Mouse (Mus musculus): ENCODE measurements around the gene Syne3.
A peak's percentile ranks its signal among the peaks of the same experiment; 100 is the strongest.

The Syne3 gene

DNA sequence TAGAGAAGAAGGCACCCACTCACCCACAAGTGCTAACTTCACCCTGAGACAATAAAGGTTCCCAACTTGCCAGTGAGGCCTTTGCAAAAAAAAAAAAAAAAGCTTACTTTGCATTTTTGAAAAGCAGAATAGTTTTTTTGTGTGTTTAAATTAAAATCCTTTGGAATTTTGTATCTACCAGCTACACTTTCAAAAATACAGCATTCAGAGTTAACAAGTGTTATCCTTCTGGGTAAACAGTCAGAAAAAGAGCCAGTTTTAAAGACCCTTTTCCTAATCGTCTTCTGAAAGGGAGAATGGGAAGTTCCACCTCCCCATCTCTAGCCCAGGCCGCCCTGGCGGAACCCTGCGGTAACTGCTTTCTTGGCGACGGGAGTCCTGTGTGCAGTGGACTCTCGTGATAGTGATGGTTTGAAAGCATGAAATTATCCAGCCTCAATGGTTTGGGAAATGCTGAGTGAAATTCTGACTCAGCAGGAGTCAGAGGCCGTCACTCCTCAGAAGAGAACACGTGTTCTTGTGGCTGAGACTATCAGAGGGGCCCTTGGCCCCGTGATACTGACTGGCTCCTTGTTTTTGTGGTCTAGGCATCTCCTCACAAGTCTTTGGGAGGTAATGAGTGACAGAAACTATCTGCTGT is 16.5 kb upstream of the Syne3 start:
- no peak for DNase-seq (ENCODE audit: low read depth, low spot score)

DNA sequence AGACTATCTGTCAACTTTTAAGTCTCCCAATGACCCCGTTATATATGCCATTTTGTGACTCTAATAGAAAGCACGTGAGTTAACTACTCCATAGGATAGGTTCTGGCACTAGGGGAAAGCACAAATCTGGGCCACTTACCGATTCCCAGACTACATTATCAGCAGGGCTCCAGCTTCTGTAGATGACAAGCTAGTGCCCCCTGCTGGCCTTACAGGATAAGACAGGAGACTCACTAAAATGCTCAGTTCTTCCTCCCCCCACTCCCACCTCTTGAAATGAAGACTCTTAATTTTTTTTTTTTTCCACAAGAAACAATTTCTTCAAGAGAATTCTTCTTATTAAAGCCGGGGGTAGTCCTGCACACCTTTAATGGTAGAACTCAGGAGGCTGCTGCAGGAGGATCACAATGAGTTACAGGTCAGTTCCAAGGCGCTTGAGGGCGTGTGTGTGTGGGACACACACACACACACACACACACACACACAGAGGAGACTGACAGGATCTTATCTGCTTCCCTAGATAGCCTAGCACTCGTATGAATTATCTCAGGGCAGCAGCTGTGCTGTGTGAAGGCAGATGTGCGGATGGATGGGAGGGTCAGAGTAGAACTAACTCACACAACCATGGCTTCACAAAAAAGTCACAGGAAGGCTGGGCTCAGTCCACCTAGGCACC is 15.8 kb upstream of the Syne3 start:
- DNase-seq (ENCODE audit: low read depth, low spot score) = peak; percentile 86

DNA sequence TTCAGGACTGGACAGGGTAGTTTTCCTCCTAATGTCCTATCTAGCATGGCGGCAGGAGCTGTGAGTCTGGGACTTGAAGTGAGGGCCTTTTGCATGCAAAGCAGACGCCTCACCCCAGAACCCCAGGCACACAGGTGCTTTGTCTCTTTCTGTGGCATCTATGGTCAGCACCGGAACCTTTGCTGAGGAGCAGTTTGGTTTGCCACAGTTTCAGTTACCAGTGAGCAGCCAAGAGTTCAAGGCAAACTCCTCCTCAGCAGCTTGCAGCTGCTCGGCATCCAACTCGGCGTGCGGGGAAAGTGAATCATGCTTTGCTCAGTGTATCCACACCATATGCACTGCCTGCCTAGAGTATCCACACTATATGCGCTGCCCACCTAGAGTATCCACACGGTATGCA is 13.2 kb upstream of the Syne3 start:
- no peak for DNase-seq (ENCODE audit: low read depth, low spot score)

DNA sequence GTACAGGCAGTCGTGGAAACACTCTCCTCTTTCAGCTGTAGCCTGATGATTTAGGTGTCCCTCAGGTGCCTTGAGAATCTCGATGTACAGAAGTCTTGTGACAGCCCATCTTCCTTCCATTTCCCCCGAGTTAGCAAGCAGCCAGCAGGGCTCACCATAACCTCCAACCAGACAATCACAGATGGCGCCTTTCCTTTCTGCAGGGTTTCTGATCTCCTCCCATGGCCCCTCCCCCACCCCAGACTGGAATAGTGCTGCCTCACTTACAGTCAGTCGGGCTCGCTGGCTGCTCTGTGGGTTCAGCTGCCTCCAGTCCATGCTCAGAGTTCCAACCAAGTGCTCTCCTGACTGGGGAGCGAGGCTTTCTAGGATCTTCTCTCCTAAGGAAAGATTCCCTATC is 12.5 kb upstream of the Syne3 start:
- DNase-seq (ENCODE audit: low read depth, low spot score) = peak; percentile 88

DNA sequence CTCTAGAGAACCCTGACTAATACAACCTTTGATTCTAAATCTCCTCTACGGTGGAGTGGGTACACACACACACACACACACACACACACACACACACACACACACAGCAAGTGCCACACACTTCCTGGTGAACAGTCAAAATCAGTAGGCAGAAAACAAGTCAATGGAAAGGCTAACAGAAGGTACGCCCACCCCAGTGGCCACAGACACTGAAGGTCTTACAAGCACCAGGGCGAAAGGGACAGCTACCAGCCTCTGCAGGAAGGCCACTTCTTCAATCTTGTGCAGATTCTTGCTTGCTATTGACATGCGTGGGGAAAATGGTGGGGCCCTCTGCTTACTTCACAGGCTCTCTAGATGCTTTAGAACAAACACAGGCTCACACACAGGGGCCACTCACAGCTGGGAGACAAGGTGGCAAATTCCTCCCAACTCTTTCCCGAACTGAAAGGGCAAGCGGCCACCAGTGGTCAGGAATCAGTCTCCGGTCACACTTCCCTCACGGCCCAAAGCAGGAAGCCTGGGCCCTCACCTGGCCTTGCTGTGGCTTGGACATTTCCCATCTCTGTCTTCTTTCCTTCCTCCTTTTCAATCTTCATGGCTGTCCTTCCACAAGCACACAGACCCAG is 11.9 kb upstream of the Syne3 start:
- no peak for DNase-seq (ENCODE audit: low read depth, low spot score)

DNA sequence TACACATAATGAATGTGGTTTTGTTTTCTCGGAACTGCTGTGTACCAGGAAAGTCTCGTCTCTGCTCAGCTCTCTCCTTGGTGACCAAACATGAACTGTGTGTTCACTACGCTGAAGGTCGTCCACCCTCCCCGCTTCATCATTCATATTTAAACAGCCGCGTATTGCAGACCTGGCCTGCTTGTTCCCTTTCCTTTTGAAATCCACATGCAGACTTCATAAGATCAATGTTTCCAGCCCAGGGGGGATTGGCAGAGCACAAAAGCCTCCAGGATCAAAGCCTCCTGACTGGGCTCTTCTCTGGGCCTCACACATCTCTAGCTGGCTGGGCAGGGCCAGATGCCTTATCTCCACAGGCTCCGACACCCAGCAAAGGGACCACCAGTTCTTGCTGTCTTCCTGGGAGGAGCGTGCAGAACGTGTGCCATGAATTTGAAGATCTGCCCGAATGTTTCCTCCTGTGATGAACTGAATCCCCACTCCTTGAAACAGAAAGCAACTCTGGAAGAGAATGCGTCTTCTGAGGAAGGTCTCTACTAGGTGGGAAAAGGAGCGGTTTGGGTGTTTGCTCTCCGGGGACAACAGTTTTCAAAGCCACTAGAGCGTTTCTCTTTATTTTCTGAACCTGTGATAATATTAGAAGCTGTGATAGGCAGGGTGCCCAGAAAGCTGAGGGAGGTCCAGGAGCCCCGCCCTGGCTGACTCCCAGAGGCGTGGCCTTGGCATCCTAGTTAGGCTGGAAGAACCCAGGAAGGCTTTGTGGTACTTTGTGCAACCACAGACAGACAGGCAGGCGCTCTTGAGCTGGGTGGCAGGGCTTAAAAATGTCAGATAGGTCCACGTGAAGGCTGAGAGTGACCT is 10.0 kb upstream of the Syne3 start:
- DNase-seq (ENCODE audit: low read depth, low spot score) = peak; percentile 76

DNA sequence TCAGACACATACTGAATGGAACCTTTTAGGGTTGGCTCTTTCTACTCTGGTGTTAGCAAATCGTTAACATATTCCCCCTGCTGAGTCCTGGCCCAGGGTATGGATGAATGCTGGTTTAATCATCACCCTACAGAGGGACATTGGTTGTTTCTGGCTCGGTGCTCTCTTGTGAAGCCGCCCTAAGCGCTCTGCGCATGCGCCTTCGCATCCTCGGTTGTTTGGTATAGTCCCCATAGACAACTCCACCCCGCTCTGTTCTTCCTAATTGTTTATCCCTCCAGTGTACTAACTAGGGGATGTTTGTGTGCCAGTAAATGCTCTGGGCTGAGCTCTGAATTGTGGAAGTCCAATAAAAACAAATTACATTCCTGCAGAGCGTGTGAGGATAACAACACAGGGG is 7.0 kb upstream of the Syne3 start:
- no peak for DNase-seq (ENCODE audit: low read depth, low spot score)

DNA sequence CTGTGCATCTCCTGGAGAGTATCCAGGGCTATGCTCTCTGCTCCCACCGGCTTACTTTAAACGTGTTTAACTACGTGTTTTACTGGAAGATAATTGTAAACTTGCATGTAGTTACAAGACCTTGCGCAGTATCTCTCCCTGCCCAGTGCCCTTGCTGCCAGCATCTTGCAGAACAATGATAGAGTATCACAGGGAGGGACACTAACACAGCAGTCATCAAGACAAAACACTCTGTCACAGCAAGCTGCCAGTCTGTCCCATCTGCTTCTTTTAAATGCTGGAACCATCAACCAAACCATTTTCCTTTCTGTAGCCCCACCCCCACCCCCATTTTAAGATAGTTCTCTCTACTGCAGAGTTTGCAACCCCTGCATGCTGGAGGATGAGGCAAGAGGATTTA is 6.6 kb upstream of the Syne3 start:
- DNase-seq (ENCODE audit: low read depth, low spot score) = no peak

DNA sequence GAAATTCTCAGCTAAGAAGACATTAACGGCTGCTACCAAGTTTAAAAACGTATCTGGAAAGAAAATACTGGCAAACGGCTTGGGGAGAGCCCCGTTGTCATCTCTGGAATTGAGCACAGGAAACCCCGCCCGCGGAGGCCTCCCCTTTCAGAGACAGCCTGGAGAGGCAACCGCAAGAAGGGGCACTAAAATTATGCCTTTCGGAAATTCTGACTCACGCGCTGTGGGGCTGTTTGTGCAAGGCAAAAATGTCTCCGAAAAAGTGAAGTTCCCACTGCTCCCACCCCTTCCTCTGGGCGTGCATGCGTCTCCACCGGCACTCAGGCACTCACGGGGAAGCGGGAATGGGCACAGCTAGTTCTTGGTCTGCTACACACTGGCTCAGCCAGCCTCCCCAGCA is 3.5 kb upstream of the Syne3 start:
- DNase-seq (ENCODE audit: low read depth, low spot score) = no peak

DNA sequence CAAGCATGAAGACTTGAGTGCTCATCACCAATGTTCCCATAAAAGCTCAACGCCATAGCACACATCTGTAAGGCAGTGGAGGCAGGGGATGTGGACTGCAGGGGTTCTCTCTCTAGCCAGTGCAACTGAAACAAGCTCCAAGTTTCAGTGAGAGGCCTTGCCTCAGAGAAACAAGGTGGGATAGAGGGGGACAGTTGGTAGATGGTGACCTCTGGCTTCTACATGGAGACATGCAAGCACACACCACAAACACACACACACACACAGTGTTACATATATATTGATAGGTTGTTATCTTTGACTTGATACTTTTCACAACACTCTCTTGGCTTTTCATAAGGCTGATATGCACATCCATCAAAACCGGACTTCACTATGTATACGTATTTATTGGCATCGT is 2.7 kb upstream of the Syne3 start:
- DNase-seq (ENCODE audit: low read depth, low spot score) = no peak

DNA sequence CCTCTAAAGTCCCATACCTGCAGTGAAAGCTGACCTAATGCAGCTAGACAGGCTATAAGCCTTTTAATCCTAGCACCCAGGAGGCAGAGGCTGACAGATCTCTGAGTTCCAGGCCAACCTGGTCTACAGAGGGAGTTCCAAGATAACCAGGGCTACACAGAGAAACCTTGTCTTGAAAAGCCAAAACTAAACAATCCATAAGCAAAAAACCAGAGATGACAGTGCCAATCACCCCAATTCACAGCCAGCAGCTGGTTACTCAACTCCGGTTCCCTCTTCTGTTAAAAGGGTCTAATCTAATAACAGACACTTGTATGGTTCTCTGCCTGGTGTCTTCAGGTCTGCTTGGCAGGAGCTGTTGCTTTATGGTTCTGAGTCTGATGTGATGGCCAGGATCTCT is 2.0 kb upstream of the Syne3 start:
- DNase-seq (ENCODE audit: low read depth, low spot score) = no peak

DNA sequence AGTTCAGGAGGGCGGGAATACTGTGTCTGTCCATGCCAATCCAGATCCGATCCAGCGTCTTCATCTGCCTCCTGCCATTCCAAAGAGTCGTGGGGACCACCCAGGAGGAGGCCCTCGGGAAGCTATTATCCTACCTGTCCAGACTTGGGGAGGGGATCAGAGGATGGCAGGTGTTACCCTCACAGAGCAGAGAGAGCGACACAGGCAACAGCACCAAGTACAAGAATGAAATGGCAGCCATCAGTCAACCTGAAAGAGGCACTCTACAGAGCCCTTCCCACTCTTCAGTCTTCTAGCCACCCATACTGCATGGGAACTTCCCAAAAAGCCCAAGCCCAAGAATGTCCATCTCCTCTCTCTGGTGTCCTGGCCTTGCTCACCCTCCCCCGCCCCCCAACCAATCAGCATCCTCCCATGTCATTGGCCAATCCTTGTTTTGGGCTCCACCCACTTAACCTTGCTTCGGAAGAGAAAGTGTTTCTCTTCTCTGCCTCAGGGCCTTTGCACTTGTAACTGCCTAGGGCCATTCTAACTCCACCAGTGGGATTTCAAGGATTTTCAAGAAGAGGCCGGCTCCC is 693 bp upstream of the Syne3 start:
- DNase-seq (ENCODE audit: low read depth, low spot score) = peak; percentile 84

DNA sequence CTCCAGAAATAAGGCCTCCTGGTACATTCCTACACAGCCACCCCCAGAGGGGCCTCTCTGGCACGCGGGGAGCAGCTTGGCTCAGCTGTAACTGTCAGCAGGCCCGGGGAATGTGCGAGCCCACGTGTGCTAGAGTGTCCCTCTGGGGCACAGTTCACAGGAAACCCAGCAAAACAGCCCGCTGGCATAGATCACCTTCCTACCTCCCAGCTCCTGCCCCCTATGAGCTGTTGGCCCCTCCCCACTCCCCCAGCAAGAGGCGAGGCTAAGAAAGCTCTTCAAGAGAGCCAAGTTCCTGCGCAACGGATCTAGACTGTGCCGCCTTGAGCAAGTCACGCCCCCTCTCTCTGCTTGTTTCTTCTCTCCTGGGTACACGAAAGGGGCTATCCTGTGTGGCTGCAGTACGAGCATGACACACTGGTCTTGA is 844 bp downstream of the Syne3 start:
- DNase-seq (ENCODE audit: low read depth, low spot score) = peak; percentile 72

DNA sequence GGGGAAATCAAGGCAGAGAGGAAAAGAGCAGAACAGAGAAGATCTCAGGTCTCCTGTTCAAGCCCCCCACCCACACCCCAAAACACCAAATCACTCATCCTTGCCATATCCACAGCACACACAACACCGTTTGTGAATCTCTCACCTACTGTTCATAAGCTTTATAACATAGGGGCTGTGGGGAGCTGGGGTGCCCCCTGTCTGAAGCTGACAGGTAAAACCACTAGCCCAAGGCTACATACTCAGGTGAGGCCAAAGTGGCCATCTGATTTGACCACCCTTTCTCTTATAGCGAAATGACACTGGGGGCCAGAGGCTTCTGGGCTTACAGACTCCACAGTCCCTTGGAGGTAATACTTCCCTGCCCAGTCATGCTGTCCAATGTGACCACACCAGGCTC is 1.5 kb downstream of the Syne3 start:
- no peak for DNase-seq (ENCODE audit: low read depth, low spot score)

DNA sequence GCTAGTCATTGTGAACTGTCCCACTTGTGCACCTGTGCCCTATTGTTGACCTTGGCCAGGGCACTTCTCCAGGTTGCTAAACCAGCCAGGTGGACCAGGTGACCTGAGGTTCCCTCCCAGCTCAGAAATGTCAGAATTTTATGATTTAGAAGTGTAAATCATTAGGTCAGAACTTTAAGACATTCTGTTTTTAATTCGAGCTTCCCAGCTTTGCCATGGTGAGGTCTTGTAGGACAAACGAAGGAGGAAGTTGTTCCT is 4.0 kb downstream of the Syne3 start:
- DNase-seq (ENCODE audit: low read depth, low spot score) = no peak

DNA sequence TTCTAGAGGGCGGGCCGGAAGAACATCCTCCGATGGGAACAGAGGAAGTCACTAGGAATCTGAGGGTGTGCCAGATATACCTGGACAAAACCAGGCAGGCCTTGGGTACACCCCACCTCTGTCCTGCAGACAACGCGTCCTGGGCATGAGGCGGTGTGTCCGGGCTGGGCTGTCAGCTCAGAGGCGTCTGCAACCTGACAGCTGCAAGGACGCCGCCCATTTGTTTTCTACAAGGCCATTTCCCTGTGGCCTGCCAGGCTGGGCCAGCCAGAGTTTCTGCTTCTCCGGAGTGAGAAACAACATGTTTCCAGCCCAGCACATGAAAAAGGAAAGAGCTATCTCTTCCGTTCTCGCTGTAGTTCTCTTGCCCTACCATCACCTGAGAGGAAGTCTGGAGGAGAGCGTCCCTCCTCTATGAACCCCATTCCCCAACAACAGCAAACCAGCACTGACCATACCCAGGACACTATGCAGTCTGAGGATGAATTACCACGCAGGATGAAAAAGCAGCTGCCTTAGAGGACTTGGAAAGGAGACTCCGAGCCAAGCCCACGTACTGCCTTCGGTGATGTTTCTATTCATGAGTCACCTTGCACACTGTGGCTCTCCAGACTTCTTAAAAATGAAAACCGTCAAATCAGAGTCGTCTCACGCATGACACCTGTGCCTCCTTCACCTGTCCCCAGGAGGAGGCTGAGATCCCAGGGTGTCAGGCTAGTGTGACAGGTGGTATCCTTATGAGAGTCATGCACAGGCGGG is 4.5 kb downstream of the Syne3 start:
- no peak for DNase-seq (ENCODE audit: low read depth, low spot score)

DNA sequence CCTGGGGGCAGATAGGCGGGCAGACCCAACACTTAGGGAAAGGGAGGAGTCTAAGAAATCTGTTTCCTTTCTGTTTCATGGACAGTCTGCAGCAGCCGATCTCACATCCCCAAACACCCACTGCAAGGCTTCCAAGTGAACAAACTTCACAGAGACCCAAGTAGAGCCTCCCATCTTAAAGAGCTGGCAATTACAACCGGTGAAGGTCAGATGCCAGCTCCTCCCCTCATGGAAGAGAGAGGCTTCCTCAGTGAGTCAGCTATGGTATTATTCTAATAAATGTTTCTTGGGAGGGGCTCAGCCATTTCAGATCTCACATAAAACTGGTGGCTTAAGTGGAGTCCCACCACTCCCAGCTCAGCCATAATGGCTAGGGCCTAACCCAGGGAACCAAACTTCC is 5.9 kb downstream of the Syne3 start:
- no peak for DNase-seq (ENCODE audit: low read depth, low spot score)

DNA sequence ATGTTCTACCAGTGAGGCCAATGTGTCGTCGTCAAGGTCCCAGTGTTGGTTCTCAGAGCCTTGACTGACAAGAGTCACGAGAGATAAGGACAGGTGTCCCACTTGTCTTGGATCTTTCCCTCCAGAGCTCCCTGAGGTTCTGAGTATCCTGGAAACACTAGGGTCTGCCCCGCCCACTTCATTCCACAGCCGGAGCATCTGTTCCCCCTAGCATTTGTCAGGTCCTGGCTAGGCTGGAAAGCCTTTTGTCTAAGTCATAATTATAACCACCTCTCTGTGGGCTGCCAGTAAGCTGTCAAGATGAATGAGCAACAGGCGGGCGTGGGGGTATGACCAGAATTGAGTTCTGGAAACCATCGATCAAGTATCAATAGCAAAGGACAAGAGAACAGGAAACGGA is 6.5 kb downstream of the Syne3 start:
- peak; percentile 51 for DNase-seq (ENCODE audit: low read depth, low spot score)

DNA sequence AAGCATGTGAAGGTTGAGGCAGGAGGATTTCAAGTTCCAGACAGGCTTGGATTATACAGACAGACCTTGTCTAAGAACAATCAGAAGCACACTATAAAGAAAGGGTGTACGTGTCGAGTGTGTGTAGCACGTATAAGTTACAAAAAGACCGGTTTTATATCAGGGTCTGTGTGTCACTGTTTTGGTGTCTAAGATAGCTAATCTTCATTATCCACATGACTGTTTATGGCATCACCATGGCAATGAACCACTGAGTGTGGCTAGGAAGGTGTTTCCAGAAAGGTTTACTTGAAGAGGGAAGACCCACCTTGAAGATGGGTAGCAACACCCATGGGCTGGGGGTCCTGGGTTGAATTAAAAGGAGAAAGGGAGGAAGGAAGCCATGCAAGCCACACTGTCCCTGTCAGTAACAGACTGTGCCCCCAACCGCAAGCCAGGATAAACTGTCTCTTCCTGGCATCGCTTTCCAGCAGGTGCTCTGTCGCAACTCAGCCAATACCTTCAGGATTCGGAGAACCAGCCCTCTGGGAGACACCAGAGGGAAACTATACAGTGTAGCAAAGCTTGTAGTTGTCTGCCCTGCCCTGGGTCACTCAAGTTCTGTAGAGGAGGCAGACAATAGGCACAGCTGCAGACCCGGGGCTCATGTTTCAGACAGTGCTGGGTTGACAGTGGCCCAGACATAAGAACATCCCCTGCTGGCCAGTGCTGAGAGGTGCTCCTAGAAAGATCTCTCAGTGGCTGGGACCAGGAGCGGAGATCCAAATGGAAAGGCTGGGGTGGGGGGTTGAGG is 7.1 kb downstream of the Syne3 start:
- peak; percentile 83 for DNase-seq (ENCODE audit: low read depth, low spot score)

DNA sequence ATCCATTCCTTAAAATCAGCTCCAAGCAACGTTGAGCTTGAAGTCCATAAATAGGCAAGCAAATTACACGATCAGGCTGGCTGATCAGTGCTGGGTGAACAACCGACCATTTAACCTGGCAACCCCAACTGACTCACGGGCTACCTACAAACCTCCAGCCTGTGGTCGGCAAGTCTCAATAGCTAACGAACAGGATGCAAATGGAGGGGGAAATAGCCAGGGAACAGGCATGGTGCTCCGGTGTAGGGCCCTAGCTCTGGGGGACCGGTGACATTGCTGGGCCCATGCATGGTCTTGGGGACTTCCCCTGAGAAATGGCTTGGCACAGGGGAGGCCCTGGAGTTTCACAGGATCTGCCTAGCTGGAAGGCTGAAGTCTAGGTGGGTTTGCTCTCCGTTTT is 8.3 kb downstream of the Syne3 start:
- DNase-seq (ENCODE audit: low read depth, low spot score) = no peak
